Mouse (Mus musculus) retina, postnatal 7 days (tissue): ENCODE data around the gene Zranb2.

Source experiments
- DNase-seq: peaks from one replicate; pipeline ENCODE4 v3.0.0-alpha.2; 2012; ENCODE audit warnings: low read depth, low spot score

The Zranb2 gene

GRCm38 (mm10) chr3:157533964-157534785 lies at the start of gene Zranb2:
Gene Zranb2 (plus strand): TSS chr3:157534160.
- peak; percentile 93 for DNase-seq

- no peak for DNase-seq
Measured at GRCm38 (mm10) chr3:157492043-157492442, 41.9 kb upstream of the Zranb2 start.

DNA sequence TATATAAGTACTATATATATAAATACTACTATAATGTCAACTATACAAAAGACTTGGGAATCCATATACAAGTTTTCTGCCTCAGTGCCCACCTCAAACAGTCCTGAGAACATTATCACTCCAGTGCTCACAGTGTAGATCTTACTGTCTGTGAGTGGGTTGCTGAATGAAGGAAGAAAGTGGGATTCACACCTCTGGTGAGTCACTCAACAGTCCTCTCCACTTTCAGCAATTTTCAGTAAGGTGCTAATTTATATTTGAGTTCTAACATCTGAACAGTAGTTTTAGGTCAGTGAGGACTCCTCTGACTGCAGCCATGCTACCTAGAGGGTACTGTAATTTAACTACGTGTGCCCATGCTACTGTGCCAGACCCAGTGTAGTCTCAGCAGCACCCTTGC lies 31.7 kb upstream of the Zranb2 start:
- no peak for DNase-seq

GRCm38 (mm10) chr3:157514116-157514796 lies 19.7 kb upstream of the Zranb2 start:
- DNase-seq = no peak

- DNase-seq = no peak
Measured at GRCm38 (mm10) chr3:157516471-157516870, 17.5 kb upstream of the Zranb2 start.

GRCm38 (mm10) chr3:157517992-157518391 lies 16.0 kb upstream of the Zranb2 start:
- no peak for DNase-seq

DNA sequence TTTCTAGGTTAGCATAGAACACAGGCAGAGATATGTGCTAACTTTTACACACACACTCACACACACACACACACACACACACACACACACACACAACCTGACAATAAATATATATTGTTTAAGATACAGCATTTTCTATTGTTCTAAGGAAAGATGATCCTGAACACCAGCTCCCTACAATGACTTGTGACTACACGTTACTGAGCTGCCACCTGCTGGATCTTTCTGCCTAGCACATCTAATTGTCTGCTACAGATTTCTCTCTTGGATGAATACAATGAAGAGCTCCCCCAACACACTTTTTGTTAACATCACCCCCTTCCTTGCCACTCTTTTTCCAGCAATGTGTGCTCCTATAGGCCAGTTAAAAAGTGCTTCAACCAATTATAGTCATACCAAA lies 13.5 kb upstream of the Zranb2 start:
- DNase-seq = peak; percentile 37

GRCm38 (mm10) chr3:157523834-157524233 lies 10.1 kb upstream of the Zranb2 start:
- no peak for DNase-seq

DNA sequence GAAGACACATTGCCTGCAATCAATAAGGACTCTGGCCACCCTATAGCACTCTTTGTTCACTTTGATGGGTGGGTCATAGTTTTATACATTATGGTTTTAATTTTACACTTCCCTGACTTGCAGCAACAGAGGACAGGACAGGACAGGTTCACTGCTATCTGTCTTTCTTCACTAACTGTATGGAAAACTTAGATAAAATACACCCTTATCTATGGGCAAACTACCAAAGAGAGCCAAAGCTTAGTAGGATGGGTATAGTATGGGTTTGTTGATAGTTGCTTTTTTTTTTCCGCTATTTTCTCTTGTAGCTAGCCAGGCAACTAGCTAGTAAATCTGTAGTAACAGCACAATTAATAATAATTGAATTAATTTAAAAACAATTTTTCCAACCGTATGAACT lies 2.4 kb upstream of the Zranb2 start:
- DNase-seq = no peak

GRCm38 (mm10) chr3:157534786-157535415 lies 941 bp downstream of the Zranb2 start:
- DNase-seq = no peak

GRCm38 (mm10) chr3:157549323-157549722 lies 15.4 kb downstream of the Zranb2 start:
- DNase-seq = no peak

DNA sequence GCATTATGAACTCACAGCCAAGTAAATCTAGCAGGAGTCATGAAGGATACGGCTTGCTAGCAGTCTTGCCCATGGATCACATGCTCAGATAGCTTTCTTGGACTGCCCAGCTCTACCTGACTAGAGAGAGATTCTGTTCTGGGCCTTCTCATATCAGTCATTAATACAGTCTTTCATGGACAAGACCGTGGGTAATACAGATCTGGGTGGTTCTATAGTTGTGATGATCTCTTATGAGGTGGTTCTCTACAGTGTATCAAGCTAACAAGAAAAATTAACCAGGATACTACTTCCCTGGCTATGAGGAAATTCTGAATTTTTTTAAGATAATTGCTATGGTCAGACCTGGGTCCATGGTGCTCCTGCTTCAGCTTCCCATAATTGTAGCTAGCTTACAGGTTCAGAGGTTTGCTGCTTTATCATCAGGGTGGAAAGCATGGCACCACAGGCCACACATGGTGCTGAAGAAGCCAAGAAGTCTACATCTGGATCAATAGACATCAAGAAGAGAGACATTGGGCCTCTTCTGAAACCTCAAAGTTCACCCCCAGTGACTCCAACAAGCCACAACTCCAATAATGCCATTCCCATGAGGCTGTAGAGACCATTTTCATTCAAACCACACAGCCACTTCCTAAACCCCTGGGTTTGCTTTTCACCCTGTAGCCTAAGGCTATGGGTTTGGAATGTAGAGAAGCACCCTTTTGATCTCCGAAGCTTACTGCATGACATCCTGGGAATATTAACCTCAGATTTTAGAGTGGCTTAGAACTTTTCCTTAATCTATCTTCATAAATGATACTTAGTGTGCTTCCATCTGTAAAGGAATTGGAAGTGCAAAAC lies 16.0 kb downstream of the Zranb2 start:
- no peak for DNase-seq

GRCm38 (mm10) chr3:157565196-157565595 lies 31.2 kb downstream of the Zranb2 start:
- DNase-seq = peak; percentile 41

- DNase-seq = no peak
Measured at GRCm38 (mm10) chr3:157566725-157567565, 33.0 kb downstream of the Zranb2 start, which contains the start of gene Ptger3. Gene Ptger3 (plus strand): TSS chr3:157566892.

- DNase-seq = no peak
Measured at GRCm38 (mm10) chr3:157567566-157568132, 33.7 kb downstream of the Zranb2 start.

- no peak for DNase-seq
Measured at GRCm38 (mm10) chr3:157572011-157572410, 38.1 kb downstream of the Zranb2 start.

GRCm38 (mm10) chr3:157575441-157576342 lies 41.7 kb downstream of the Zranb2 start:
- no peak for DNase-seq

- DNase-seq = no peak
Measured at GRCm38 (mm10) chr3:157576343-157576722, 42.4 kb downstream of the Zranb2 start.

DNA sequence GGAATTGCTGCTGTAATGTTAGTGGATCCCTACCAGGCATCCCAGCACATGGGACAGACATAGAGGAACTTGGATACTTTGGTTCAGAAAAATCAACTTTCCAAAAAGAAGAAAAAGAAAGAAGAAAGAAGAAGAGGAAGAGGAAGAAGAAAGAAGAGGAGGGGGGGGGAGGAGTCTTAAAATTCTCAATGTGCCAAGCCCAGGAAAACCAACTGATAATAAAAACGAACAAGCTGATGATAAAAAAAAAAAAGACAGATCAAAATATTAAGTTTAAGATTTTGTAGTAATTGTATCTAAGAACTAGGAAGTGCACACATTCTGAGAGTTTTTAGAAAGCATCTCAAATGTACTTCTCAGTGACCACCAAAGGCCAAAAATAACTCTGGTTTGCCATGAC lies 42.9 kb downstream of the Zranb2 start:
- DNase-seq = no peak
